Mouse (Mus musculus) midbrain, embryonic 12.5 days (tissue): ENCODE measurements around the gene Vmn1r79. TPM values are rescaled to one million over a fixed set of nuclear protein-coding genes. Genes with fewer than 3 reads are reported as not detected.
"Not testable (repeated sequence)": the region's sequence is repeated elsewhere in the genome, so short reads cannot be mapped to it uniquely, and the experiment has no call there.

Experiments used
- ATAC-seq: fragments of 200-750 bp; cut with Nextera tagmentation; 2 replicates; pipeline ENCODE4 v1.8.0; 2017; ENCODE audit warnings: low read depth, moderate TSS enrichment, moderate library complexity; ENCODE audit not compliant: low FRiP score
- H3K27ac ChIP-seq: fragments of 300-500 bp; sonication (generic); replicated peaks from 2 replicates; pipeline ENCODE4 v1.5.1; 2016; ENCODE audit warnings: mild to moderate bottlenecking
- H3K27me3 ChIP-seq: fragments of 300-500 bp; sonication (generic); 2 replicates; pipeline ENCODE4 v1.6.1; 2016; ENCODE audit warnings: mild to moderate bottlenecking
- H3K36me3 ChIP-seq: fragments of 300-500 bp; sonication (generic); 2 replicates; pipeline ENCODE4 v1.6.1; 2016
- H3K4me1 ChIP-seq: fragments of 300-500 bp; sonication (generic); 2 replicates; pipeline ENCODE4 v1.6.1; 2016
- H3K4me2 ChIP-seq: fragments of 300-500 bp; sonication (generic); replicated peaks from 2 replicates; pipeline ENCODE4 v1.6.1; 2016; ENCODE audit warnings: mild to moderate bottlenecking, moderate library complexity
- H3K4me3 ChIP-seq: fragments of 300-500 bp; sonication (generic); 2 replicates; pipeline ENCODE4 v1.5.1; 2016; ENCODE audit warnings: mild to moderate bottlenecking
- H3K9ac ChIP-seq: fragments of 300-500 bp; sonication (generic); replicated peaks from 2 replicates; pipeline ENCODE4 v1.6.1; 2016; ENCODE audit warnings: mild to moderate bottlenecking, moderate library complexity
- H3K9me3 ChIP-seq: fragments of 300-500 bp; sonication (generic); 2 replicates; pipeline ENCODE4 v1.6.1; 2016; ENCODE audit warnings: mild to moderate bottlenecking
- WGBS: fragments of 180-500 bp; shearing (Covaris S2); methylation state at CpG from one replicate; pipeline ENCODE4 v1.1.7; 2016; 5-methylcytosine and 5-hydroxymethylcytosine counted together
- polyA plus RNA-seq: library from polyadenylated mRNA; unstranded; fragments of >200 nt; fragmentation: Nextera tagmentation; extraction: Ambion mirVana; gene quantifications from 2 replicates; pipeline ENCODE4 v1.2.1, GENCODE M21; 2016

Gene Vmn1r79
- polyA plus RNA-seq: not detected in 2 replicates

- H3K9me3 ChIP-seq, H3K4me3 ChIP-seq, H3K4me2 ChIP-seq, ATAC-seq, H3K36me3 ChIP-seq, H3K4me1 ChIP-seq, H3K9ac ChIP-seq, H3K27me3 ChIP-seq, H3K27ac ChIP-seq: not testable (repeated sequence)
Measured at GRCm38 (mm10) chr7:12170979-12171378, at the start of gene Vmn1r79. Vmn1r79 (plus strand) TSS chr7:12171279.

- H3K27me3 ChIP-seq: no peaks in the 10 kb centered on the region
- WGBS: 70% methylated on average over 2 of the region's 2 CpGs
- H3K4me3 ChIP-seq: no peak within 1 kb of the TSS
- H3K4me2 ChIP-seq: no peak within 1 kb of the TSS
- ATAC-seq: no peak
- no peak within 1 kb of the TSS for H3K9ac ChIP-seq
- H3K4me1 ChIP-seq: no peaks in the 10 kb centered on the region
- no peak within 1 kb of the TSS for H3K27ac ChIP-seq
- H3K36me3 ChIP-seq: no peaks in the 10 kb centered on the region
- 0 out of 2 replicates have a peak, but pooled peaks cover 5% of the 10 kb centered on the region for H3K9me3 ChIP-seq
Measured at GRCm38 (mm10) chr7:12149957-12150356, 21.1 kb upstream of the Vmn1r79 start, which contains the start of gene Vmn1r78. Vmn1r78 (plus strand) TSS chr7:12150257.

GRCm38 (mm10) chr7:12156463-12156862 lies 14.6 kb upstream of the Vmn1r79 start:
- H3K27me3 ChIP-seq, ATAC-seq, H3K36me3 ChIP-seq, H3K27ac ChIP-seq, H3K4me1 ChIP-seq, H3K9me3 ChIP-seq, H3K9ac ChIP-seq, H3K4me2 ChIP-seq, H3K4me3 ChIP-seq: not testable (repeated sequence)
- WGBS: 56% methylated on average over 1 of the region's 1 CpGs

GRCm38 (mm10) chr7:12172926-12173325 lies 1.8 kb downstream of the Vmn1r79 start:
- H3K27ac ChIP-seq, H3K36me3 ChIP-seq, H3K4me1 ChIP-seq, H3K9me3 ChIP-seq, H3K4me3 ChIP-seq, H3K4me2 ChIP-seq, H3K27me3 ChIP-seq, H3K9ac ChIP-seq, ATAC-seq: not testable (repeated sequence)
- WGBS: 59% methylated on average over 2 of the region's 2 CpGs

DNA sequence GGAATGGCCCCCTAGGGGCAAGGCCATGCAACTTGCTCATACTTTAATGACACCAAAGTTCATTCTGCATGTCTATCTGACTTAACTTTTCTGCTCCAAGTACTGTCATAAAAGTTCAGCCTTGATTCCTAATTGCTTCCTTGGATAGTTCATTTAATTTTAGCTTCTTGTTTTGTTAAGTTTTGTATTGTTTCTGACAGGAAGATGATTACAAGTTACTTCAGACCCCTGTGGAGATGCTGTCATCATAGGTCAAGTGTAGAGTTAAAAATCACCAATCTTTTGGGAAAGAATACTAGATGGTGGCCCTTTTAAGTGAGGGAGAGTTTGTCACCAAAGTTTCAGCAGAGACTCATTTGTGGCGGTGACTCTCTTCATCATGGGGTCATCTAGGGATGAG lies 17.9 kb downstream of the Vmn1r79 start, which contains the start of gene Vmn1r80:
Vmn1r80 (plus strand) TSS at position 301 of the 400 bp plus-strand sequence.
- Histone ChIP-seq H3K27ac (no peak within 1 kb of the TSS), H3K27me3 (no peaks in the 10 kb centered on the region), H3K4me2 (no peak within 1 kb of the TSS), H3K9ac (no peak within 1 kb of the TSS), H3K4me3 (no peak within 1 kb of the TSS), H3K4me1 (no peaks in the 10 kb centered on the region), H3K36me3 (no peaks in the 10 kb centered on the region), H3K9me3 (peaks cover 10% of the 10 kb centered on the region; the same call in 1 of the 2 replicates)
- WGBS: 93% methylated on average over 1 of the region's 1 CpGs
- ATAC-seq: no peak

GRCm38 (mm10) chr7:12204141-12204540 lies 33.1 kb downstream of the Vmn1r79 start:
- no peaks in the 10 kb centered on the region for H3K36me3 ChIP-seq
- H3K4me1 ChIP-seq: no peaks in the 10 kb centered on the region
- ATAC-seq: no peak
- H3K27ac ChIP-seq: no peak overlapping the region
- 61% methylated on average over 2 of the region's 2 CpGs for WGBS
- no peak overlapping the region for H3K4me3 ChIP-seq
- H3K9ac ChIP-seq: no peak overlapping the region
- H3K9me3 ChIP-seq: peaks cover 21% of the 10 kb centered on the region
- H3K27me3 ChIP-seq: no peaks in the 10 kb centered on the region
- no peak overlapping the region for H3K4me2 ChIP-seq

Other genes starting within 250 kb of the Vmn1r79 start
- not detected in 2 replicates for gene Vmn1r76, start 233.1 kb upstream of the Vmn1r79 start, polyA plus RNA-seq
- gene Vmn1r77, start 134.5 kb upstream of the Vmn1r79 start, polyA plus RNA-seq: not detected in 2 replicates
- gene Vmn1r78, start 21.0 kb upstream of the Vmn1r79 start, polyA plus RNA-seq: not detected in 2 replicates
- not detected in 2 replicates for gene Vmn1r80, start 18.0 kb downstream of the Vmn1r79 start, polyA plus RNA-seq
- gene Vmn1r81, start 97.0 kb downstream of the Vmn1r79 start, polyA plus RNA-seq: not detected in 2 replicates
- gene Vmn1r82, start 129.2 kb downstream of the Vmn1r79 start, polyA plus RNA-seq: not detected in 2 replicates
- gene Vmn1r83, start 158.2 kb downstream of the Vmn1r79 start, polyA plus RNA-seq: 0.06 TPM in 1 of 2 replicates, not detected in the other
- gene Vmn1r84, start 198.0 kb downstream of the Vmn1r79 start, polyA plus RNA-seq: not detected in 2 replicates